Mouse (Mus musculus) heart, postnatal 14 days (tissue): Measurements from ENCODE around the gene Endod1. TPM values are rescaled to one million over a fixed set of nuclear protein-coding genes. Genes with fewer than 3 reads are reported as not detected.

Experiments used
- DNase-seq, 2 experiments: peaks; one replicate each; pipeline ENCODE4 v3.0.0; 2021 to 2022
- intact Hi-C: fragments of 180-260 bp; cut with DNase I; formaldehyde crosslinking; loops from one replicate; pipeline ENCODE4 v1.15.1; 2025
- long read RNA-seq, 2 experiments: library from polyadenylated mRNA; stranded (forward); transcript quantifications; one replicate each; pipeline ENCODE4 v2.0.0; 2021
- total RNA-seq, 2 experiments: library from RNA; stranded (reverse); gene quantifications; 2 replicates each; pipeline ENCODE4 v1.2.3; 2021

The Endod1 gene
- total RNA-seq, result 10 to 100 TPM in 1 of 2 experiments, 1 to 10 TPM in 1; 9.4 to 11.4 TPM
- long read RNA-seq, experiment 1, full-length matches to known transcripts, result 8 of 10 reads
- long read RNA-seq, experiment 1, partial matches to known transcripts, result 2 of 10 reads
- long read RNA-seq, experiment 1, other reads (novel, unspliced or antisense), result 0 of 10 reads
- long read RNA-seq, experiment 2, full-length matches to known transcripts, result 16 of 19 reads
- long read RNA-seq, experiment 2, partial matches to known transcripts, result 3 of 19 reads
- long read RNA-seq, experiment 2, other reads (novel, unspliced or antisense), result 0 of 19 reads

- intact Hi-C loops, result loop anchor here (2.0 to 5.0 kb wide), 2 partner anchors 15 to 116 kb away; no protein-coding TSS in a partner anchor
- DNase-seq, result peak; percentile 16 to 35
Measured at GRCm38 (mm10) chr9:14381353-14382055, at the start of gene Endod1. Endod1 (minus strand) TSS chr9:14381507.

- intact Hi-C loops, result no loop called here
- no peak for DNase-seq
Measured at GRCm38 (mm10) chr9:14409153-14409552, 27.8 kb upstream of the Endod1 start.

- intact Hi-C loops, result no loop called here
Measured at GRCm38 (mm10) chr9:14408044-14408443, 26.7 kb upstream of the Endod1 start.

GRCm38 (mm10) chr9:14406056-14406455 is 24.7 kb upstream of the Endod1 start:
- intact Hi-C loops, result no loop called here

More at GRCm38 (mm10) chr9:14408044-14408443, 26.7 kb upstream of the Endod1 start:
- no peak for DNase-seq

GRCm38 (mm10) chr9:14402099-14402498 is 20.8 kb upstream of the Endod1 start:
- DNase-seq, result no peak
- intact Hi-C loops, result no loop called here

More at GRCm38 (mm10) chr9:14406056-14406455, 24.7 kb upstream of the Endod1 start:
- no peak for DNase-seq

- intact Hi-C loops, result no loop called here
- no peak for DNase-seq
Measured at GRCm38 (mm10) chr9:14400392-14400791, 19.1 kb upstream of the Endod1 start.

GRCm38 (mm10) chr9:14398946-14399345 is 17.6 kb upstream of the Endod1 start:
- intact Hi-C loops, result no loop called here
- DNase-seq, result no peak

GRCm38 (mm10) chr9:14398084-14398483 is 16.8 kb upstream of the Endod1 start:
- intact Hi-C loops, result no loop called here

GRCm38 (mm10) chr9:14397449-14397819 is 16.1 kb upstream of the Endod1 start:
- DNase-seq, result no peak
- intact Hi-C loops, result no loop called here

More at GRCm38 (mm10) chr9:14398084-14398483, 16.8 kb upstream of the Endod1 start:
- DNase-seq, result no peak

- DNase-seq, result no peak
- intact Hi-C loops, result no loop called here
Measured at GRCm38 (mm10) chr9:14396819-14397448, 15.6 kb upstream of the Endod1 start.

- DNase-seq, result no peak
- intact Hi-C loops, result no loop called here
Measured at GRCm38 (mm10) chr9:14396096-14396495, 14.8 kb upstream of the Endod1 start.

GRCm38 (mm10) chr9:14394956-14395561 is 13.8 kb upstream of the Endod1 start:
- no peak for DNase-seq
- intact Hi-C loops, result no loop called here

GRCm38 (mm10) chr9:14391841-14392318 is 10.6 kb upstream of the Endod1 start:
- intact Hi-C loops, result no loop called here
- DNase-seq, result no peak

- no peak for DNase-seq
- intact Hi-C loops, result no loop called here
Measured at GRCm38 (mm10) chr9:14391286-14391685, 10.0 kb upstream of the Endod1 start.

- intact Hi-C loops, result no loop called here
- no peak for DNase-seq
Measured at GRCm38 (mm10) chr9:14390278-14390677, 9.0 kb upstream of the Endod1 start.

- DNase-seq, result no peak
- intact Hi-C loops, result no loop called here
Measured at GRCm38 (mm10) chr9:14389050-14389621, 7.8 kb upstream of the Endod1 start.

- intact Hi-C loops, result no loop called here
- DNase-seq, result no peak
Measured at GRCm38 (mm10) chr9:14388001-14388400, 6.7 kb upstream of the Endod1 start.

- intact Hi-C loops, result no loop called here
- no peak for DNase-seq
Measured at GRCm38 (mm10) chr9:14386831-14387230, 5.5 kb upstream of the Endod1 start.

GRCm38 (mm10) chr9:14385665-14386064 is 4.4 kb upstream of the Endod1 start:
- intact Hi-C loops, result no loop called here
- DNase-seq, result no peak

- intact Hi-C loops, result loop anchor here (5.0 kb wide), 1 partner anchor 114 kb away; no protein-coding TSS in a partner anchor
- no peak for DNase-seq
Measured at GRCm38 (mm10) chr9:14383186-14383920, 2.0 kb upstream of the Endod1 start.
